Mouse (Mus musculus) liver, embryonic 16.5 days (tissue): ENCODE measurements around the gene Immp1l. TPM values are rescaled to one million over a fixed set of nuclear protein-coding genes. Genes with fewer than 3 reads are reported as not detected.

Experiments
- ATAC-seq: fragments of 200-750 bp; cut with Nextera tagmentation; 2 replicates; pipeline ENCODE4 v1.8.0; 2017; ENCODE audit warnings: low read depth, mild to moderate bottlenecking, moderate number of reproducible peaks, moderate library complexity
- H3K27ac ChIP-seq: fragments of 300-500 bp; sonication (generic); 2 replicates; pipeline ENCODE4 v1.5.1; 2014; ENCODE audit warnings: mild to moderate bottlenecking, low read length
- H3K27me3 ChIP-seq: fragments of 300-500 bp; sonication (generic); 2 replicates; pipeline ENCODE4 v1.6.1; 2014; ENCODE audit warnings: low read depth, low read length, mixed read lengths; ENCODE audit not compliant: control insufficient read depth, insufficient read depth
- H3K36me3 ChIP-seq: fragments of 300-500 bp; sonication (generic); 2 replicates; pipeline ENCODE4 v1.6.1; 2014; ENCODE audit warnings: mild to moderate bottlenecking; ENCODE audit not compliant: control insufficient read depth, insufficient read depth
- H3K4me1 ChIP-seq: fragments of 300-500 bp; sonication (generic); 2 replicates; pipeline ENCODE4 v1.6.1; 2014; ENCODE audit warnings: low read depth, low read length, mixed read lengths; ENCODE audit not compliant: control insufficient read depth
- H3K4me2 ChIP-seq: fragments of 300-500 bp; sonication (generic); 2 replicates; pipeline ENCODE4 v1.6.1; 2014; ENCODE audit warnings: low read depth, low read length, mixed read lengths
- H3K4me3 ChIP-seq: fragments of 300-500 bp; sonication (generic); 2 replicates; pipeline ENCODE4 v1.5.1; 2014; ENCODE audit warnings: low read depth, mild to moderate bottlenecking, low read length
- H3K9ac ChIP-seq: fragments of 300-500 bp; sonication (generic); 2 replicates; pipeline ENCODE4 v1.6.1; 2014; ENCODE audit warnings: low read depth, low read length
- H3K9me3 ChIP-seq: fragments of 300-500 bp; sonication (generic); replicated peaks from 2 replicates; pipeline ENCODE4 v1.6.1; 2016; ENCODE audit warnings: low read length; ENCODE audit not compliant: control insufficient read depth
- WGBS: fragments of 180-500 bp; shearing (Covaris S2); extraction: QIAGEN DNeasy Blood & Tissue Kit; methylation state at CpG from one replicate; pipeline ENCODE4 v1.1.7; 2014; ENCODE audit not compliant: insufficient replicate concordance; 5-methylcytosine and 5-hydroxymethylcytosine counted together
- polyA plus RNA-seq: library from polyadenylated mRNA; unstranded; fragments of >200 nt; fragmentation: Nextera tagmentation; extraction: Ambion mirVana; gene quantifications from 2 replicates; pipeline ENCODE4 v1.2.1, GENCODE M21; 2015

Gene Immp1l
- polyA plus RNA-seq = 56.3 and 62.8 TPM in 2 replicates

- Histone ChIP-seq H3K9me3 (no peaks in the 10 kb centered on the region), H3K4me3 (peak within 1 kb of the TSS; percentile 90), H3K27me3 (no peaks in the 10 kb centered on the region), H3K36me3 (no peaks in the 10 kb centered on the region), H3K4me2 (peak within 1 kb of the TSS; percentile 86), H3K27ac (peak within 1 kb of the TSS; percentile 56), H3K9ac (peak within 1 kb of the TSS; percentile 92), H3K4me1 (peaks cover 5% of the 10 kb centered on the region)
- ATAC-seq = peak; percentile 99
- WGBS = 0% methylated on average over 39 of the region's 39 CpGs
Measured at GRCm38 (mm10) chr2:105903896-105904756, at the start of gene Immp1l, which contains the start of gene Elp4. TSS of gene Immp1l (plus strand) at chr2:105904638. TSS of gene Elp4 (minus strand) at chr2:105904564.

DNA sequence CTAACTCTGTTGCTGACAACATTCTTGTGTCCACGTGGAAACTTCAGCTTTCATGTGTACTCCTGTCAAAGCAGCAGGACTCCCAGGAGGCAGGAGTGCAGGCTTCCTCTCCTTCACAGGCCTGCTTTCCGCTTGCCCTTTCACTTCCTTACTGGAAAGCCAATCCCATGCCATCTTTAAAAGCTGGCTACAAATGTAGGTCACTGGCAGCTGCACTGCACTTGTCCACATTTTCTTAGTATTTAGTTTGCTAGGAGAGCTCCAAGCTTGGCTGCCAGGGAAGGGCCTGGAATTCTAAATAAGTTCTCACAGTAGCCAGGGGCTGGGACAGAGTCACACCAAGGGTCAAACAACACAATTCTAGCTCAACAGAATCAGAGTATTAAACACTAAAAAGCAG lies 49.7 kb upstream of the Immp1l start:
- H3K4me3 ChIP-seq = no peak overlapping the region
- WGBS = 59% methylated on average over 2 of the region's 2 CpGs
- ATAC-seq = no peak
- no peak overlapping the region for H3K4me2 ChIP-seq
- no peak overlapping the region for H3K9ac ChIP-seq
- H3K4me1 ChIP-seq = no peaks in the 10 kb centered on the region
- no peaks in the 10 kb centered on the region for H3K27me3 ChIP-seq
- H3K36me3 ChIP-seq = no peaks in the 10 kb centered on the region
- no peaks in the 10 kb centered on the region for H3K9me3 ChIP-seq
- H3K27ac ChIP-seq = no peak overlapping the region

DNA sequence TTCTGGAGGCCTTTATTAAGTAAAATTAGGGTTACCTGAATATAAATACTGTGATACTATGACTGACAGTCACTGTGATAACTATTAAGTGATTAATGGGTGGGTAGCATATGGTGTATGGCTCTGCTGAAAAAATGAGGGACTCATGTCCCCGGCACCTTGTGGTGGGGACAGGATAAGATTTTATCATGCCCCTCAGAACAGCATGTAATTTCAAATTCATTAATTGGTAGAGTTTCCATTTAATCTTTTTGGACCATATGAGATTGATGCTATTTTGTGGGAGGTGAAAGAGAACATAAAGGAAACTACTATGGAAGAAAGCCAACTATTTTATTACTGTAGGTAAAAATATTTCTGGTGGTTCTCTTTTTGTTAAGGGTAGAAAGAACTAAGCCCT lies 31.0 kb upstream of the Immp1l start:
- Histone ChIP-seq H3K9ac (no peak overlapping the region), H3K27me3 (no peaks in the 10 kb centered on the region), H3K4me3 (no peak overlapping the region), H3K36me3 (no peaks in the 10 kb centered on the region), H3K4me1 (no peaks in the 10 kb centered on the region), H3K4me2 (no peak overlapping the region), H3K9me3 (no peaks in the 10 kb centered on the region), H3K27ac (no peak overlapping the region)
- ATAC-seq = no peak
- WGBS = 29% methylated on average over 1 of the region's 1 CpGs

- Histone ChIP-seq H3K9ac (no peak overlapping the region), H3K4me3 (no peak overlapping the region), H3K9me3 (no peaks in the 10 kb centered on the region), H3K27me3 (no peaks in the 10 kb centered on the region), H3K36me3 (no peaks in the 10 kb centered on the region; the same call in 1 of the 2 replicates), H3K27ac (no peak overlapping the region), H3K4me2 (no peak overlapping the region), H3K4me1 (no peaks in the 10 kb centered on the region)
- no peak for ATAC-seq
Measured at GRCm38 (mm10) chr2:105890816-105891215, 13.6 kb upstream of the Immp1l start.

- peak overlapping the region; percentile 83 for H3K9ac ChIP-seq
- H3K9me3 ChIP-seq = no peaks in the 10 kb centered on the region
- peaks cover 5% of the 10 kb centered on the region for H3K4me1 ChIP-seq
- ATAC-seq = peak; percentile 22
- H3K27me3 ChIP-seq = no peaks in the 10 kb centered on the region
- no peaks in the 10 kb centered on the region for H3K36me3 ChIP-seq
- 0% methylated on average over 12 of the region's 12 CpGs for WGBS
- H3K27ac ChIP-seq = peak overlapping the region; percentile 40; the same call in 1 of the 2 replicates
- peak overlapping the region; percentile 90 for H3K4me3 ChIP-seq
- H3K4me2 ChIP-seq = peak overlapping the region; percentile 55
Measured at GRCm38 (mm10) chr2:105904757-105905146, 314 bp downstream of the Immp1l start.

GRCm38 (mm10) chr2:105908351-105908750 lies 3.9 kb downstream of the Immp1l start:
- peaks cover 5% of the 10 kb centered on the region for H3K4me1 ChIP-seq
- no peak overlapping the region for H3K9ac ChIP-seq
- no peak overlapping the region for H3K4me2 ChIP-seq
- ATAC-seq = no peak
- no peak overlapping the region for H3K27ac ChIP-seq
- H3K27me3 ChIP-seq = no peaks in the 10 kb centered on the region
- no peaks in the 10 kb centered on the region for H3K9me3 ChIP-seq
- WGBS = 64% methylated on average over 5 of the region's 5 CpGs
- H3K4me3 ChIP-seq = no peak overlapping the region
- H3K36me3 ChIP-seq = no peaks in the 10 kb centered on the region

- Histone ChIP-seq H3K4me3 (no peak overlapping the region), H3K9ac (no peak overlapping the region), H3K4me1 (peaks cover under 1% of the 10 kb centered on the region), H3K36me3 (no peaks in the 10 kb centered on the region), H3K27me3 (no peaks in the 10 kb centered on the region), H3K4me2 (no peak overlapping the region), H3K27ac (no peak overlapping the region), H3K9me3 (no peaks in the 10 kb centered on the region)
- ATAC-seq = peak; percentile 30; the same call in 1 of the 2 replicates
- WGBS = 81% methylated on average over 3 of the region's 3 CpGs
Measured at GRCm38 (mm10) chr2:105910611-105911010, 6.2 kb downstream of the Immp1l start.

GRCm38 (mm10) chr2:105913655-105914366 lies 9.4 kb downstream of the Immp1l start:
- 80% methylated on average over 6 of the region's 6 CpGs for WGBS
- no peaks in the 10 kb centered on the region for H3K4me1 ChIP-seq
- H3K4me2 ChIP-seq = no peak overlapping the region
- ATAC-seq = no peak
- no peak overlapping the region for H3K4me3 ChIP-seq
- H3K9me3 ChIP-seq = no peaks in the 10 kb centered on the region
- H3K27me3 ChIP-seq = no peaks in the 10 kb centered on the region
- H3K27ac ChIP-seq = no peak overlapping the region
- no peaks in the 10 kb centered on the region for H3K36me3 ChIP-seq
- H3K9ac ChIP-seq = no peak overlapping the region

DNA sequence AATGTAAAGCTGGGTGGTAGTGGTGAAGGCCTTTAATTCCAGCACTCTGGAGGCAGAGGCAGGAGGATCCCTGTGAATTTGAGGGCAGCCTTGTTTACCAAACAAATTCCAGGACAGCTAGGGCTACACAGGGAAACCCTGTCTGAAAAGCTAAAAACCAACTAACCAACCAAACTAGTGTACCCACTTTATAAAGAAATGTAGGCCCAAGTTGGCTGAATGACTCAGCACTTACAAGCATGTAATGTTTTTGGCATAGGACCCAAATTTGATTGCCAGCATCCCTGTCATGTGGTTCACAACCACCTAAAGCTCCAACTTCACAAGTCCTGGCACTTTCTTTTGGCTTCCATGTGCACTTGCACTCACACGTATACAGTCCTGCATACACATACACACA lies 12.2 kb downstream of the Immp1l start:
- Histone ChIP-seq H3K4me1 (no peaks in the 10 kb centered on the region), H3K27ac (no peak overlapping the region), H3K4me3 (no peak overlapping the region), H3K9ac (no peak overlapping the region), H3K9me3 (no peaks in the 10 kb centered on the region), H3K4me2 (no peak overlapping the region), H3K27me3 (no peaks in the 10 kb centered on the region), H3K36me3 (no peaks in the 10 kb centered on the region)
- 86% methylated on average over 1 of the region's 1 CpGs for WGBS
- no peak for ATAC-seq
